Mouse (Mus musculus) fibroblast of lung, adult 2 months (primary cell): ENCODE measurements at regions not wholly inside any gene's neighbourhood (a gene's known extent, or its start where the extent isn't known, plus 50 kb on each side); places are given as distances from the start of the nearest gene placed in this dataset.

Source experiments
- DNase-seq: peaks from one replicate; pipeline ENCODE4 v3.0.0-alpha.2; 2011; ENCODE audit warnings: low read depth

GRCm38 (mm10) chr5:47508689-47509301, 474.1 kb upstream of the Slit2 start:
- peak; percentile 22 for DNase-seq

DNA sequence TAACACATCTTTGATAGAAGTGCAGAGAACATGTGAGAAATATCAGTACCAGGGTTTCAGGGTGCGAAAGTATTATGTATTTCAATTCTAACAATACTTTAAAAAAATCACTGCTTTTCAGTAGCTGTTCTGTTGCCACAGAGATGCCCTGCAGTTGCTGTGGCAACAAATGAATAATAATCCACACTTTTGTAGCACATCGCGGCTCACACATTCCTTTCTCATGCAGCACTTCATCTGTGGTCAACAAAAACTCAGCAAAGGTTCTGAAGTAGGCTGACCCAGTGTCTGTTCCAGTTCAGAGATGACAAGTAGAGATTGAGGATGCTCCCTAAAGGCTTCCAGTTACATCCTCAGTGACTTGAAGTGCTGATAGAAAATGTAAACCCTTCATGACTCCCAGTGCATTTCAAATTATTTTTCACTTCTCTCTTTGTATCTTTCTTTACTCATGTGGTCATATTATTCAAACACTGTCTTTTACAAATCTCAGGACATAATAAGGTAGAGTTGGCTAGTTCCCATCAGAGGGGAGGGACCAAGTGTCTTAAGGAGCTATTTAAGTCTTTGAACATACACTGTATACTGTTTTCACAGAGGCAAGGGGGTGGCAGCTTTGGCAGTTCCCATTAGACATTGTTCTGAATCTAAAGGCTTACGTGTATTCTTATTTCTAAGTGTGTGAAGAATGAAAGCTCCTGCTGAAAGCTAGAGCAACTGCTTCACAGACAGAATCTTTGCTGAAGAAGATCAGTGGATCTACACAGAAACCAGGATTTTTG, 460.6 kb upstream of the Slit2 start:
- DNase-seq = peak; percentile 21

DNA sequence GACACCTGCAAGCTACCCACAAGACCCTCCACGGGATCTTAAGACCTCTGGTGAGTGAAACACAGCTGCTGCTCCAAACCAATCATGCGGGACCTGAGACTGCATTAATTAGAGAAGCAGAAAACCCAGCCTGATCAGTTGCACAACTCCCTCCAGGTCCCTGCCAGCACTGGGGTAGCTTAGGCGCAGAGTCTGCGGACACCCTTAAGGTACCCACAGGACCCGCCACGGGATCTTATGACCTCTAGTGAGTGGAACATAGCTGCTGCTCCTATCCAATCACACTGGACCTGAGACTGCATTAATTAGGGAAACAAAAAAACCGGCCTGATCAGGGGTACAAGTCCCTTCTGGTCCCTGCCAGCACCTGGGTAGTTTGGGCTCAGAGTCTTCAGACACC, 454.3 kb upstream of the Slit2 start:
- no peak for DNase-seq

DNA sequence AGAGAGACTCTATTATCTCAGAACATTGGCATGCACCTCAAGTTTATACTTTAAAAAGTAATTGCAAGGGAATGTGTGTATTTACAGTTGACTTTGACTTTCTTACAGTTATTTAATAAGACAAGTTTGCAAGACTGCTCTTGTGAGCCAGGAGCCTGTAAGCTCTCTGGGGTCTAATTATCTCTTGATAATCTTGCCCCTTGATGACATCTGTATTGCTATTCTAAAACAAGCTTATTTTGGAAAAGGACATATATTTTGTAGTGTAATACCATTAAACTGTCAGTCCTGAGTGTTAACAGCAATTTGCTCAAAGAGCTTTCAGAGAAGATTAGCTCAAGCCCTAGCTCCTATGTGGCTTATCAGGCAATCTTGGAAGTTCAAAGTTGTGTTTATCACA, 445.4 kb upstream of the Slit2 start:
- DNase-seq = no peak

GRCm38 (mm10) chr5:47542248-47542647, 440.7 kb upstream of the Slit2 start:
- DNase-seq = no peak

GRCm38 (mm10) chr5:47556717-47557116, 426.2 kb upstream of the Slit2 start:
- DNase-seq = no peak

DNA sequence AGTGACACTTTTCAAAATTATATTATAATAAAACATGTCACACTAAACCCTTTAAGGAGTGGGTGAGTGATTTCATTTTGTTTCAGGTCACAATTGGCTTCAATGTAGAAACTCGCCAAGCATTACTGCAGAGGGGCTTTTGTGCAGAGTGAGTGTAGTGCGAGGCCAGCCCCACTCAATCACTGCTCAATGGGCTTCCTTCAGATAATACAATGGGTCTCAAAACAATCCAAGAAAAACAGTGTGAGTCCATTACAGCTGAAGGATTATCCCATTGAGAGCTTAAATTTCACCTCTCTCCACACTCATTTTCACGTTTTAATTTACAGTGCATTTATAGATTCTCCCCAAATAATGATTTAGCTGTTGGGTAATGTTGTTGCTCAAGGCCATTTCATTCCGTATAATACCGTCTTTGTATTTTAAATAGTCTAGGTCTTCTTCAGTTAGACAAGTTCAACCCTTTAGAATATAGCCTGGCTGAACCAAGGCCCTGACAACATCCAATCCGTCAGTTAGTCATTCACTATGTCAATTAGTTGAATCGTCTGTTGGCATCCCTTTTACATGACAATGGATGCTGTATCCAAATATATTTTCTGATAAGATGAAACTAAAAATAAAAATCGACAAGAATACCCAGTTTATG, 425.7 kb upstream of the Slit2 start:
- no peak for DNase-seq
